Mouse (Mus musculus) cerebellum, adult 2 months (tissue): Measurements from ENCODE around the gene Fbxl17.

Experiments used
- CTCF ChIP-seq: fragments of 200-500 bp; IDR thresholded peaks from 2 replicates; pipeline ENCODE4 v1.5.1; 2011; ENCODE audit warnings: low read depth, mild to moderate bottlenecking, control low read depth, low read length, moderate library complexity, borderline replicate concordance; ENCODE audit not compliant: insufficient read depth
- POLR2A ChIP-seq: fragments of 200-500 bp; IDR thresholded peaks from 2 replicates; pipeline ENCODE4 v1.6.1; 2011; ENCODE audit warnings: low read length, control low read depth, borderline replicate concordance; ENCODE audit not compliant: insufficient read depth

DNA sequence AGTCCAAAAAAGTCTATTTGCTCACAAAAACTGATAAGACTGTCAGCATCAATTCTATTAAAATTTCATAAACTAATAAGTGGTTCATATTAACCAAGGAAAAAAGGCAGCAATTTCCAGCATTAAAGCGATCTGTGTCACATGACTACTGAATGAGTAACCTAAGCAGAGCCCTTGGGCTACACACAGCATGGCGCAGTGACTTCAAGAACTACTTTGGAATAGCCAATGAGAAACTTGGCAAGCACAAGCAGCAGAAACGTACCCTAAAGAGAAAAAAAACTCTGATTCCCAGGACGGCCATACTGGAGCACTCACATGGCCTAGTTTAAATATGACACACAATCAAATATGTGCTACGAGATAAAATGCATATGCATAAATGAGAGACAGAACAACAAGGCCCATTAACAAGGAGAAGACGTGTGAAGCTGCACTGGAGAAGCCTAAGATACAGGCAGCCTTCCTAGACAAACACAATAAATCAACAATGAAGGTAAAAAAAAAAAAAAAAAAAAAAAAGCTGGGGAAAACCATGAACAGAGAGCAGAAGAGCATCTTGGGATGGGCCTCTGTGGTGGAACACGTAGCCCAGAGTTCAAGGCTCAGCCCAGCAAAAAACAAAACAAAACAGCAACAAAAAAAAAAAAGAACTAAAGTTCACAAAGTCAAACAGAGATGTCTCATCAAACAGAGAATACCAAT lies 5.8 kb downstream of the Fbxl17 start:
- TF ChIP-seq CTCF (no peak), POLR2A (no peak)
